Mouse (Mus musculus): ENCODE measurements around the gene Gm11562.

DNA sequence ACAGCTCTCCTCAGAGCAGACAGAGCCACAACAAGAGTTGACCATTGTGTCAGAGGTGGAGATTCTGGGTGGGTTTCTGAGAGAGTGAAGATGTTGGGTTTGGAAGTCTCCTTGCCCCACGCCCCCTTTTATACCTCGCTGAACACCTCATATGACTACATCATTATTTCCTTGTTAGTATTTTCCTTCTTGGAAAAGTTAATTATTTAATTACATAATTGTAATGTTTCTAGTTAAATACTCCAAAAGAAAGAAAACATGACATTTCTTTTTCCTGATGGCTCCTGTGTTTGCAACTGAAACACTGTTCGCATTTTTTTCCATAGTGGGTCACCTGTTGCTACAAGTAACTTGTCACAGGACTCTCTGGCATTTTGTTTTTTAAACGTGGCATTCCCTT lies 7.9 kb upstream of the Gm11562 start, which contains the start of gene Krtap4-1:
- TF ChIP-seq CTCF (conservative IDR thresholded peaks at IDR 0.05; ENCODE audit: low read length): no peak
- TF ChIP-seq POU5F1 (IDR thresholded peaks at IDR 0.05; ENCODE audit: borderline replicate concordance, low read length): no peak
- TF ChIP-seq NANOG (IDR thresholded peaks at IDR 0.05; ENCODE audit: borderline replicate concordance, low read length): no peak
